Mouse (Mus musculus): Measurements from ENCODE around the gene Zcrb1.
"Not testable (repeated sequence)": the region's sequence is repeated elsewhere in the genome, so short reads cannot be mapped to it uniquely, and the experiment has no call there.

The Zcrb1 gene

DNA sequence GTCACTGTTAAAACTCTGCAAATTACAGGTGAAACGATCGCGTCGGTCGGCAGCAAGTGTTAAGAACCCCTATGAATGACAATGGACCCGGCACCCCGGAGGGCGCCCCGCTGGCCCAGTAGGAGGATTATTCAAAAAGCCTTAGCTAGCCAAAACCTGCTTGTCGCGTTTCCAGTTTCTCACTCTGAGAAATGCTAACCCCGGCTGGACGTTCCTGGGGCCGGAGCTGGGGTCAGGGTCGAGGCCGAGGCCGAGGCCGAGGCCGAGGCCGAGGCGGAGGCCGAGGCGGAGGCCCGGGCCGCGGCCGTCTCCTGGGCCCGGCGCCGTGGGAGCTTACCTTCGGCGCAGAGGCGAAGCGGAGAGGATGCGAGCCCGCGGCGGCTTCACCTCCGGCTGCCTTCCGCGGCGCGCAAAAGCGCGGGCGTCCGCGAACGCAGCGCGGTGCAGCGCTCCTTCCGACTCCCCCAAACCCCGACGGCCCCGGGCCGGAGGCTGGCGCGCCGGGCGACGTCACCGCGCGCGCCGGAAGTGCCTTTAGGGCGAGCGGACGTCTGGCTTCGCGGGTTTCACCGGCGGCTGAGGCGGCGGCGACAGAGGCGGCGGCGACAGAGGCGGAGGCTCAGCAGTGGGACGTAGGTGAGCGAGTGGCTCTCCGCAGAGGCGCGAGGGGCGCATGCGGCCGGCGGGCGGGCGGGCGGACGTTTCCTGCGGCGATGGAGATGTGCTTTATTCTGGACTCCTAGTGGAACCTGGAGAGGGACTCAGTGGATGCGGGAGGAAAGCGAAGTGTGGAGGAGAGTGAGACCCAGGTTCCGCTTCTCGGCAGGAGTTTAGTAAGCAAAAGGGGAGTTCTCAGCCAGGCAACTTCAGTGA lies at the start of gene Zcrb1, which contains the start of gene Pphln1:
TSS of gene Zcrb1 (minus strand) at position 509 of the 873 bp plus-strand sequence.
TSS of gene Pphln1 (plus strand) at position 525 of the 873 bp plus-strand sequence.
- DNase-seq (ENCODE audit: low spot score), result peak; percentile 90

- DNase-seq (ENCODE audit: low spot score), result no peak
These were observed 45.5 kb upstream of the Zcrb1 start for GRCm38 (mm10) chr15:93443676-93444075.

GRCm38 (mm10) chr15:93442271-93442670 lies 44.1 kb upstream of the Zcrb1 start:
- peak; percentile 30 for DNase-seq (ENCODE audit: low spot score)

DNA sequence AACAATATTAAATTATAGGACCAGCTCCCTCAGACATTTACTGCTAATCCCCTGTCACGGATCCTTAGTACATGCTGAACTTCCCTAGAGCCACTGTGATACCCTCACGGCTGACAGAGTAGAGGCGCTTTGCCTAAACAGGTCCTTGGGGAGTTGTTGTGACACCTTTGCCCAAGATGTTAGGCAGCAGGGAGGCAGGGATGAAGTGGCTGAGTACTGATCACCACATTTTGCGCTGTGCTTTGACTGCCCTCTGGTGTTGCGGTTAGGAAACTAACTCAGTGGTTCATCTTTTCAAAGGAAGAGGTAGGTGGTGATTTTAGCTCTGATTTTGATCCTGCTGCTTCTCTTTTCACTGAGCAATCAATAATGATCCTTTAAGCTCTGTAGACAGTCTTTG lies 40.5 kb upstream of the Zcrb1 start:
- peak; percentile 77 for DNase-seq (ENCODE audit: low spot score)

GRCm38 (mm10) chr15:93435998-93436397 lies 37.9 kb upstream of the Zcrb1 start:
- no peak for DNase-seq (ENCODE audit: low spot score)

DNA sequence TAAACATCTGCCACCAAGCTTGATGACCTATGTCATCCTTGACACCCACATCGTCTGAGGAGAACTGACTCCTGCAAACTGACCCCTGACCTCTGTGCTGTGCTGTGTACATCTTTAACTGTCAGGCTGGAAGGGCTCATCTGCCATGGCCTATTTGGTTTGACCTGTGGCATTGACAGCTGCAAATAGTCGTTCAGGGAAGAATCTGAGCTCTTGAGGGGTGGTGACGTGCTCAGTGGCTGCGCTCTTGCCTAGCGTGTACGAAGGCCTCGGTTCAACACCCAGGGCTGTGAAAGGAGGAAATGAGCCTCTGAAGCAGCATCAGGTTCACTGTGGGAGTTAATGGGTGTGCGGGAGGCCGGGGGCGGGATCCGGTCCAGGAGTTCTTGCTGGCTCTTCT lies 35.7 kb upstream of the Zcrb1 start:
- peak; percentile 73 for DNase-seq (ENCODE audit: low spot score)

DNA sequence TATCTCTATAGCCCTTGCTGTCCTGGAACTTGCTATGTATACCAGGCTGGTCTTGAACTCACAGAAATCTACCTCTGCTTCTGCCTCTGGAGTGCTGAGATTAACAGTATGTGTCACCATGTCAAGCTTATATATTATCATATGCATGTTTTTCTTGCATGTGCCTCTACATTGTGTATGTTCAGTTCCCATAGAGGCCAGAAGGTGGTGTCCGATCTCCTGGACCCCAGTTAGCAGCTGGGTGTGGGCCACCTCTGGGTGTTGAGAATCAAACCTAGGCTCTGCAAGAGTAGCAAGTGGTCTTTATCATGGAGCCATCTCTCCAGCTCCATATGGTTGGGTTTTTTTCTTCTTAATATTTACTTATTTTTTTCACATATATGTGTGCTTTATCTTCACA lies 24.4 kb upstream of the Zcrb1 start:
- DNase-seq (ENCODE audit: low spot score), result no peak

DNA sequence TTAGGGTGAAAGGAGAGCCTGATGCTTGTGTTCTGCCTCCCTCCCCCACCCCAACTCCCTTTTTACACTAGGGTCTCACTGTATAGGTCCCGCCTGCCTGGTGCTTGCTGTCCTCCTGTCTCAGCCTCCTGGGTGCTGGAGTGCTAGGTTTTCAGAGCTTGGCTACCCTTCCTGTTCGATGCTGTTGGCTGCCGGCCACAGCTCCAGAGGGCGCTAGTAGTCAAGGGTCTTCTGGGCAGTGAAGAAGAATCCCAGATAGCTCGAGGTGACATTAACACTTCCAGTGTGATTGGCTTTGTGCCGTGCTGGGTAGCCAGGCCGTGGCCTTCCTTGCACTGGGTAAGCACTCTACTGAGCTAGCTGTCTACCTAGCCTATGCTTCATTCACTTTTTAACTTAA lies 22.5 kb upstream of the Zcrb1 start:
- no peak for DNase-seq (ENCODE audit: low spot score)

GRCm38 (mm10) chr15:93416300-93416699 lies 18.2 kb upstream of the Zcrb1 start:
- no peak for DNase-seq (ENCODE audit: low spot score)

GRCm38 (mm10) chr15:93414456-93414855 lies 16.3 kb upstream of the Zcrb1 start:
- DNase-seq (ENCODE audit: low spot score), result no peak

DNA sequence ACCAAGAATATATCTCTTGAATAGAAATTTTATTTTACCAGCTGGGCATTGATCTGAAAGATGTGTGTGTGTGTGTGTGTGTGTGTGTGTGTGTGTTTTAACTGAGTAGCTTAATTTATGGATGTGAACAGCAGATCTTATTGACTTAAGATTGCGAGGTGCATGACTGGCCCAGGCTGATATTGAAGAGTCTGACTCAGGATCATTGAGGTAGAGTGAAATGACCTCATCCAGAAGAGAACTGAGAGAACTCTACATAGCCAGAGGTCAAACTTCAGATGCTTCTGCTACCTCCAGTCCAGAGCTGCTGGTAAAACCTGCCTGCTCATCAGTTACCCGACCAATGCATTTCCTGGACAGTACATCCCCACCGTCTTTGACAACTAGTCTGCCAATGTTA lies 14.3 kb upstream of the Zcrb1 start:
- no peak for DNase-seq (ENCODE audit: low spot score)

DNA sequence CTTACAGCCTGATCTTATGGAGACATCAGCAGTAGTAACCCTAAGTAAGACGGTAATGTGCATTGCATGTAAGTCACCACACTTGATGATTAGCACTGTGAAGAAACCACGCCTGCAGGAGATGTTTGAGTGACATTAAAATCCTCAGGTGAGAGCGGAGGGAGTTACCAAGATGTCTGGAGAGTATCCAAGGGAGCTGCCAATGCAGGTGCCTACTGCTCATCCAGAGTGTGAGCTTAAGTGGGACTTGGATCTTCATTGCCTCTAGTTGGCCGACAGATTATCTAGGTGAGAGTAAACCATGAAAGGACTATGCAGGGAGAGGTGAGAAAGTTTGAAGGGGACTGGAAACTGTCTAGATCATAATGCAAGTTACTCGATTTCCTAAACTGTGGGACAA lies 8.4 kb upstream of the Zcrb1 start:
- no peak for DNase-seq (ENCODE audit: low spot score)

GRCm38 (mm10) chr15:93405446-93405986 lies 7.4 kb upstream of the Zcrb1 start:
- no peak for DNase-seq (ENCODE audit: low spot score)

GRCm38 (mm10) chr15:93404849-93405248 lies 6.7 kb upstream of the Zcrb1 start:
- no peak for DNase-seq (ENCODE audit: low spot score)

- DNase-seq (ENCODE audit: low spot score), result no peak
These were observed 4.6 kb upstream of the Zcrb1 start for GRCm38 (mm10) chr15:93402730-93403129.

GRCm38 (mm10) chr15:93401446-93401845 lies 3.3 kb upstream of the Zcrb1 start:
- no peak for DNase-seq (ENCODE audit: low spot score)

- DNase-seq (ENCODE audit: low spot score), result peak; percentile 51
These were observed 786 bp upstream of the Zcrb1 start for GRCm38 (mm10) chr15:93398699-93399540.

- DNase-seq (ENCODE audit: low spot score), result no peak
These were observed 865 bp downstream of the Zcrb1 start for GRCm38 (mm10) chr15:93397269-93397668.

- DNase-seq (ENCODE audit: low spot score), result no peak
These were observed 16.8 kb downstream of the Zcrb1 start for GRCm38 (mm10) chr15:93381337-93381736.

DNA sequence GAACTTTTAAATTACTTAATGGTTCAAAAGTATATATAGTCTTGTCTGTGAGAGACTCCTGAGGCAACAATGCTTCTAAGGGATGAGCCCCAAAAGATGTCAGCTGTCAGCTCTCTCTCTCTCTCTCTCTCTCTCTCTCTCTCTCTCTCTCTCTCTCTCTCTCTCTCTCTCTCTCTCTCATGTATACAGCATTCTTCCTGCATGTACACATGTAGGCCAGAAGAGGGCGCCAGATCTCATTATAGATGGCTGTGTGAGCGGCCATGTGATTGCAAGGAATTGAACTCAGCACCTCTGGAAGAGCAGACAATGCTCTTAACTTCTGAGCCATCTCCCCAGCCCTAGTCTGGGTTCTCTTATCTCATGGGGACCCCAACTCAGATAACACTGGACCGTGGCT lies 19.0 kb downstream of the Zcrb1 start:
- peak; percentile 19 for DNase-seq (ENCODE audit: low spot score)

GRCm38 (mm10) chr15:93375696-93376095 lies 22.4 kb downstream of the Zcrb1 start:
- DNase-seq (ENCODE audit: low spot score), result no peak

DNA sequence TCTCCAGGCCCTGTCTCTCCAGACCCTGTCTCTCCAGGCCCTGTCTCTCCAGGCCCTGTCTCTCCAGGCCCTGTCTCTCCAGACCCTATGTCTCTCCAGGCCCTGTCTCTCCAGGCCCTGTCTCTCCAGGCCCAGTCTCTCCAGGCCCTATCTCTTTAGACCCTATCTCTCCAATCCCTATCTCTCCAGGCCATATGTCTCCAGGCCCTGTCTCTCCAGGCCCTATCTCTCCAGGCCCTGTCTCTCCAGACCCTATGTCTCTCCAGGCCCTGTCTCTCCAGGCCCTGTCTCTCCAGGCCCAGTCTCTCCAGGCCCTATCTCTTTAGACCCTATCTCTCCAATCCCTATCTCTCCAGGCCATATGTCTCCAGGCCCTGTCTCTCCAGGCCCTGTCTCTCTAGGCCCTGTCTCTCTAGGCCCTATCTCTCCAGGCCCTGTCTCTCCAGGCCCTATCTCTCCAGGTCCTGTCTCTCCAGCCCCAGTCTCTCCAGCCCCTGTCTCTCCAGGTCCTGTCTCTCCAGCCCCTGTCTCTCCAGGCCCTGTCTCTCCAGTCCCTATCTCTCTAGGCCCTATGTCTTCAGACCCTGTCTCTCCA lies 25.5 kb downstream of the Zcrb1 start:
- DNase-seq (ENCODE audit: low spot score), result not testable (repeated sequence)
